Mouse (Mus musculus) small intestine, adult 2 months (tissue): ENCODE data around the gene Slc7a6.

Experiments
- CTCF ChIP-seq: fragments of 200-500 bp; IDR thresholded peaks from 2 replicates; pipeline ENCODE4 v1.5.1; 2012; ENCODE audit warnings: low read depth, mild to moderate bottlenecking, control low read depth, inconsistent platforms, low read length, moderate library complexity, mixed read lengths; ENCODE audit not compliant: insufficient replicate concordance, insufficient read length; ENCODE audit errors: extremely low read depth
- POLR2A ChIP-seq: fragments of 200-500 bp; IDR thresholded peaks from 2 replicates; pipeline ENCODE4 v1.6.1; 2012; ENCODE audit warnings: low read depth, mild to moderate bottlenecking, control low read depth, inconsistent platforms, low read length, moderate library complexity

DNA sequence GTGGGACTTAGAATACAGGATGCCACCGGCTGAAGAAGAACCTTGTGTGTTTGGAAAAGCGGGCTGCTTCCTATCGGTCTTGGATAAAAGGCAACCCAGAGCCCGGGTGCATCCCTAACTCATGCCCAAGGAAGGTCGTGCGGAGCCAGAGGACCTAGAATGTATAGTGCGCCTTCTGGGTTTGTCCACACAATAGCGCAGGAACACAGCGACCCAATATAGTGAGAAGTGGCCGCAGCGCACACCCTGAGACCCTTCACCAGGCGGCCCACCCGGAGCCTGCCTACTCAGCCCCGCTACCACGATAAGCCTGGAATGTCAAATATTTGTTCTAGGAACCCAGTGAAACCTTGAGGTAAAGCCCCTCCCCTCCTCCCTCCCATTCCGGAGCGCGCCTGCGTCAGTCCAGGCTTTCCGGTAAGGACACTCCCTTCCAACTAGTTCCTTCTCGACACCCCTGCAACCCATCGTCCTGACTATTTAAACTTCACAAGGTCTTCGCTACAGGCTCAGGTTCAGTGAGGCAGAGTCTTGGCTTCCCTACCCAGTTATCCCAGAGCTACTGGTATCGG, 30.7 kb upstream of the Slc7a6 start:
- 0 out of 2 replicates have a peak, but pooled peaks have one; percentile 16 for TF ChIP-seq POLR2A
- TF ChIP-seq CTCF, result no peak
